Mouse (Mus musculus): ENCODE measurements at regions not wholly inside any gene's neighbourhood (a gene's known extent, or its start where the extent isn't known, plus 50 kb on each side); places are given as distances from the start of the nearest gene placed in this dataset.
A peak's percentile ranks its signal among the peaks of the same experiment; 100 is the strongest.
"Not testable (repeated sequence)": the region's sequence is repeated elsewhere in the genome, so short reads cannot be mapped to it uniquely, and the experiment has no call there.

- DNase-seq (ENCODE audit: low spot score) = not testable (repeated sequence)
Observed at GRCm38 (mm10) chr13:19300320-19301011, 95.1 kb downstream of the Stard3nl start.

GRCm38 (mm10) chr13:19296325-19296724 lies 99.3 kb downstream of the Stard3nl start:
- no peak for DNase-seq (ENCODE audit: low spot score)

DNA sequence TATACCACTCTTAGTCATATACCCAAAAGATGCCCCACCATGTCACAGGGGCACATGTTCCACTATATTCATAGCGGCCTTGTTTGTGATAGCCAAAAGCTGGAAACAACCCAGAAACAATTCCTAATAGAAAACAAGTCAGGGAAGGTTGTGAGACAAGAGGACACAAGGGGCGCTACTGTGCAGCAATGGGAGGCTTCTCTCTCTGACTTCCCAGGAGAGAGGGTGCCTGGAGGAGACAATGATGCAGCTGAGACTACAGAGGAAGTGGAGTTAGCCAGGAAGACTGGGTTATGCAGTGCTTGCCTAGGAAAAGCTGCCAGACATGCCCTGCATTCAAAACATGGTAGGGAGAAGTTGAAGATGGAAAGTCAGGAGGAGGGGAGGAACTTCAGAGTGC lies 102.6 kb downstream of the Stard3nl start:
- DNase-seq (ENCODE audit: low spot score) = no peak

GRCm38 (mm10) chr13:19283161-19283560 lies 112.4 kb downstream of the Stard3nl start:
- DNase-seq (ENCODE audit: low spot score) = no peak

DNA sequence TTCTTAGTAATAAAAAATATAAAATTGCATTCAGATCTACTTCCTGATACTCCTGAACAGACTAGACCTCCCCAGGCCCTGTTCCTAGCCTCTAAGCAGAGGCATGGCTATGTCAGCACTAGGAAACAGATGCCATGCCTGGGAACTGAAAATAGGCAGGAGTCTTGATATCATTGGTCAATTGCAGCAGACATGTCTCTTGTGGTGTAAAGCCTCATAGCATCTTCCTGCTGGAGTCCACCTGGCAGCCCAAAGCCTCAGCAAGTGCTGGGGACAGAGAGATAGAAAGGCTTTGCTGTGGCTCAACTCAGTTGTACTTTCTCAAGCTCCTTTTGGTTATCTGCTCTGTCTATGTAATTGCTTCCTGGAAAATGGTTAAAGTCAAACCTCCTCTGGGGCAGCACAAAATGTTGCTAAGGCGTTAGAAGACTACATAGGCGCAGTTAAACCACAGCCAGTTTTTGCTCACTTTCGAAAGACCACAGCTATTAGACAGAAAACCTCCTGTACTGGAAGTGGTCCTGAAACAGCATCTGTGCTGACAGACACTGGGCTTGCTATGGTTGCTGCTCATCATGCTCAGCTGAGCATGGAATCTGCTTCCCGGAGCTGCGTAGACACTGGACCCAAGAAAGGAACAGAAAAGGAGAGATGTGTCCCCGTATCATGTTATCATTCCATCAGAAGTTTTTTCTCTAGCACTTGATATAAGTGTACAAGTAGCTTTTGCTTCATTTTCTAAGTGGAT lies 122.9 kb downstream of the Stard3nl start:
- not testable (repeated sequence) for DNase-seq (ENCODE audit: low spot score)

DNA sequence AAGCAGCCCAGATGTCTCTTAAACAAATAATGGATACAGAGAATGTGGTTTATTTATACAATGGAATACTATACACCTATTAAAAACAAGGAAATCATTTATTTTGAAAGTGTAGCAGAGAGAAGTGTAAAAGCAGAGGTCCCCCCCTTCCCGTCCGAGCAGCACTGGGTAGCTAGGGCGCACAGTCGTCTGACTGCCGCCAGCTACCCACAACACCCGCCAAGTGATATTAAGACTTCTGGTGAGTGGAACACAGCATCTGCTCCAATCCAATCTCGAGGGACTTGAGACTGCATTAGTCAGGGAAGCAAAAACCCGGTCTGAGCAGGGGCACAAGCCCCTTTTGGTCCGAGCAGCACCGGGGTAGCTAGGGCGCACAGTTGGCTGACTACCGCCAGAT lies 130.6 kb downstream of the Stard3nl start:
- DNase-seq (ENCODE audit: low spot score) = not testable (repeated sequence)

DNA sequence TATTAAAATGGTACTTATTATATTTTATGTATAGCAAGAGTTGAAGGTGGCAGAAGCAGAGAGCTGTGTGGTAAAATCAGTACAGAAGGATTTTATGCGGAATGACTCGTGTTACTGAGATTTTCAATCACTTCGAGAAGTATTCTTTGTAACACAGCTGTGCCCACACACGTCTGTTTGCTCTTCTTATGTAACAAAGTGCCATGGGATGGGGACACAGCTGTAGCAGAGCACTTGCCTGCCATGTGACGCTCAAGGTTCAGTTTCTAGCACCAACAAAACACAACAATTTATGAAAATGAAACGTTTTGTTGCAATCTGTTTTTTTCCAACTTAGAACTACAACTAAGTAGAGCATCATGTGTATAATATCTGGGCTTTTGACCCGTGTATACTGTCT lies 149.0 kb downstream of the Stard3nl start:
- DNase-seq (ENCODE audit: low spot score) = not testable (repeated sequence)

GRCm38 (mm10) chr13:19242580-19242979 lies 153.0 kb downstream of the Stard3nl start:
- DNase-seq (ENCODE audit: low spot score) = not testable (repeated sequence)

DNA sequence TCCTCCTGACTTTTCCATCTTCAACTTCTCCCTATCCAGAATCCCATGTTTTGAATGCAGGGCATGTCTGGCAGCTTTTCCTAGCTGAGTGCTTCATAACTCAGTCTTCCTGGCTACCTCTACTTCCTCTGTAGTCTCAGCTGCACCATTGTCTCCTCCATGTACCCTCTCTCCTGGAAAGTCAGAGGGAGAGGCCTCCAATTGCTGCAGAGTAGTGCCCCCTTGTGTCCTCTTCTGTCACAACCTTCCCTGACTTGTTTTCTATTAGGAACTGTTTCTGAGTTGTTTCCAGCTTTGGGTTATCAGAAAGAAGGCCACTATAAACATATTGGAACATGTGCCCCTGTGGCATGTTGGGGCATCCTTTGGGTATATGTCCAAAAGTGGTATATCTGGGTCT lies 159.3 kb downstream of the Stard3nl start:
- peak; percentile 5 for DNase-seq (ENCODE audit: low spot score)

DNA sequence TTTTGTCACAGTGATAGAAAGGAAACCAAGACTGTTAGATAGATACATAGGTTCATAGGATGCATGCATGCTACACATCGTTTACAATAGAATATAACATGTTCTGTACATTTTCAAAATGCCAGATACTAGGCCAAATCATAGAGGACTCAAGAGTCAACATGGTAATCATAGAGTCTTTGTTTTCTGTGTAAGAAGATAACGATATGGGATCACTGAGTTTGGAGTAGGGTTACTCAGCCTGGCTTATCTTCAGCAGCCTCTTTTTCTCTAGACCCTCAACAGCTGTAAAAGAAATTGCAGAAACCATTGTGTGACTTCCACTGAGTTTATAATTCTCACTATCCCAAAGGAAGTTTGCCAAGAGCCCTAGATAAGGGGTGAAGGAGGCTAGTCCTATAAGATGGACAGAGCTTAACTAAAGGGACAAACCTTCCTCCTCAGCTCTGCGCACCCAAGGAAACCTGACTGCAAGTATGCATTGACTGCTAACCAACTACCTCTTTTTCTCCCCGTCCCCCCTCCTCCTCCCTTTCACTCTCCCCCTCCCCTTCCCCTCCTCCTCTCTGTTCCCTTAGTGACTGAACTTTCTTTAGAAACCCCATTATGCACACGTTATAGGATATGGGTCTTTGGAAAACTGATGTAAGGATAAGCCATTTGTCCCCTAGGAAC lies 160.8 kb downstream of the Stard3nl start:
- DNase-seq (ENCODE audit: low spot score) = no peak

- DNase-seq (ENCODE audit: low spot score) = not testable (repeated sequence)
Observed at GRCm38 (mm10) chr13:19220004-19220403, 175.6 kb downstream of the Stard3nl start.

- not testable (repeated sequence) for DNase-seq (ENCODE audit: low spot score)
Observed at GRCm38 (mm10) chr13:19219383-19219991, 176.1 kb downstream of the Stard3nl start.

- no peak for DNase-seq (ENCODE audit: low spot score)
Observed at GRCm38 (mm10) chr13:19204669-19205068, 190.9 kb downstream of the Stard3nl start.

DNA sequence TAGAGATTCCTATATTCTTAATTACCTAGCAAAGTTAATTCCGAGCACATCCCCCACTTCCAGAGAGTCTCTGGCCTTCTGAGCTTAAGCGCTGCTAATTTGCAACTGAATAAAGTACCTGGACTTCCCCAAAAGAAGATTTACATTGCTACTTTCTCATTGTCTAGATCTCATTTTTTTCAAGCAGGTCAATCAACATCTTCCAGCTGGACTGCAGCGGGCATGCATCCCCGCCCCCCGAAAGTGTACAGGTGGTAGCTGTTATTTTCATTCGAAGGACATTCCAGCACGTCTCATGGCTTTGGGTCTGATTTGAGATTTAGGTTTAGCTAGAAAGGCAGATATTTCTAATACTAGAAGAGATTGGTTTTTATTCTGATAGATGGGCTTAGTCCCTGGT lies 193.3 kb downstream of the Stard3nl start:
- DNase-seq (ENCODE audit: low spot score) = not testable (repeated sequence)
